Mouse (Mus musculus): ENCODE results near the gene Gm8127.
"Not testable (repeated sequence)": the region's sequence is repeated elsewhere in the genome, so short reads cannot be mapped to it uniquely, and the experiment has no call there.

DNA sequence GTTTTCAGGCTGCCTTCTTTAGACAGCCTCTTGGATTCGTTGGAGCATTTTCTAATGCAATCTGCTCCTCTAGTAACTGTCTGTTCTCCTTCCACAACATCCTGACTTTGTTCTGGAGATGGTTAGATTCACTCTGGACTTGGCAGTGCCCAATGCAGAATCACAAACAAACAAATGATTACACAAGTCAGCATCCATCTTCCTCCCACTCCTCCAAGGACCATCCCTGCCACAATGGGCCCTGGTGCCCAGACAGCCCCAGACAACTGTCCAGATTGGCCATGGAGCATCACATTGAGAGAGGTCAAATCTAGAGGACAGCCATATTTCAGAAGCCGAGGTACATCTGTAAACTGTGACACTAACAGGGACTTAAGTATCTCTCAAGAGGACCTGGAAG lies 16.2 kb downstream of the Gm8127 start:
- not testable (repeated sequence) for TF ChIP-seq CTCF (IDR thresholded peaks at IDR 0.05; ENCODE audit: low read depth, low read length); POLR2A (IDR thresholded peaks at IDR 0.05; ENCODE audit: borderline replicate concordance, low read depth, low read length)

Data from bone marrow macrophage, adult 2 months (primary cell).